Mouse (Mus musculus) lung, adult 2 months (tissue): ENCODE measurements at regions not wholly inside any gene's neighbourhood (a gene's known extent, or its start where the extent isn't known, plus 50 kb on each side); places are given as distances from the start of the nearest gene placed in this dataset.
"Not testable (repeated sequence)": the region's sequence is repeated elsewhere in the genome, so short reads cannot be mapped to it uniquely, and the experiment has no call there.

Source experiments
- DNase-seq: peaks from one replicate; pipeline ENCODE4 v3.0.0; 2022
- H3K4me1 ChIP-seq: fragments of 200-500 bp; 2 replicates; pipeline ENCODE4 v1.6.1; 2011; ENCODE audit warnings: low read length; ENCODE audit not compliant: control insufficient read depth, insufficient read depth
- H3K4me3 ChIP-seq: fragments of 200-500 bp; replicated peaks from 2 replicates; pipeline ENCODE3; 2011; ENCODE audit warnings: low read depth, mild to moderate bottlenecking, control low read depth, low read length; ENCODE audit errors: extremely low read depth
- CTCF ChIP-seq: fragments of 200-500 bp; IDR thresholded peaks from 2 replicates; pipeline ENCODE4 v1.5.1; 2011; ENCODE audit warnings: mild to moderate bottlenecking, low read length, control low read depth; ENCODE audit not compliant: insufficient read depth
- POLR2A ChIP-seq: fragments of 200-500 bp; IDR thresholded peaks from 2 replicates; pipeline ENCODE4 v1.6.1; 2011; ENCODE audit warnings: low read depth, mild to moderate bottlenecking, control low read depth, low read length, borderline replicate concordance; ENCODE audit errors: extremely low read depth
- WGBS: fragments of 180-500 bp; shearing (Covaris S2); methylation state at CpG from one replicate; pipeline ENCODE4 v1.1.7; 2018; 5-methylcytosine and 5-hydroxymethylcytosine counted together

DNA sequence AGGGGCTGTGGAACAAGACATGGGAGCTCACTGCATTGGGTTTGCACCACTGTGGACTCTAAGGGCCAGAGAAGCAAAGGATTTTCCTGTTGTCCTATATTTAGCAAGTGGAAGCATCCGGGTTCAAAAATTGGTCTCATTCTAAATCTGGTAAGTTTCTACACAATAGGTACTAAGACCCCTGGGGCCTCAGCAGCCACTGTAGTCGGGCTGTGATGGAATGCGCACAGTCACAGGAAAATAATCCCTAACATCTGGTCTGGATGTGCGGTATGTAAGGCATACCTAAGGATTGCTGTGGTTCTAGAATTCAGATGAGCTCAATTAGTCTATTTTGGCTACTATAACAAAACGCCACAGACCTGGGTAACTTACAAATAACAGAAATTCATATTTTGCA, 74.4 kb upstream of the Spata13 start:
- Histone ChIP-seq H3K4me1 (no peaks in the 10 kb centered on the region), H3K4me3 (no peak overlapping the region)
- no peak for DNase-seq
- 79% methylated on average over 5 of the region's 5 CpGs for WGBS
- TF ChIP-seq POLR2A (no peak), CTCF (no peak)

DNA sequence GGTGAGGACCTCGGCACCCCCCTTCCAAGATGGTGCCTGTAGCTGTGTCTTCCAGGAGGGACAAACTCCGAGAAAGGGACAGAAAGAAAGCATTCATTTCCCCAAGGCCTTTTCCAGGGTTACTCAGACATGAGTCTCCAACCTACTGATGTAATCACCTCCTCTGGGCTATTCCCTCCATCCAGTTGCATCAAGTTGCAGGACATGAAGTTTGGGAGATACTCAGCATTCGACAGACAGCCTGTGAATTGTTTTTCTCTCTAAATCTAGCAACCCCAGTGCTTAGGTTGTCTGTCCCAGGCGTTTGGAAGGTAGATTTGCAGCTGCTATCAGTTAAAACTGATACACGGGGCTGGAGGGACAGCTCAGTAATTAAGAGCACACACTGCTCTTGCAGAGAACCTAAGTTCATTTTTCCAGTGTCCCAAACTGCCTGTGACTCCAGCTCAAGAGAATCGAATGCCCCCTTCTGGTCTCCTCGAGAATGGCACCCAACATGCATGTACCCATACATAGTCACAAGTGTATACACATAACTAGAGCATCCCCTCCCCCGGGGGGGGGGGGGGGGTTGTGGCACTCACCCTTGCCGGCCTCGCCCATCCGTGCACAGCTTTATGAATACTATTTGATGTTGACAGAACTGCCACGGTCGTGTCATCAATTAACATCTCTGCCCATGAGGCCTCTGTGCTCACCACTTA, 73.8 kb upstream of the Spata13 start:
- TF ChIP-seq POLR2A (no peak), CTCF (0 out of 2 replicates have a peak, but pooled peaks have one; percentile 15)
- H3K4me3 ChIP-seq = no peak overlapping the region
- no peaks in the 10 kb centered on the region for H3K4me1 ChIP-seq
- 81% methylated on average over 13 of the region's 13 CpGs for WGBS
- DNase-seq = no peak

GRCm38 (mm10) chr14:60576281-60576680, 57.5 kb upstream of the Spata13 start:
- no peak for TF ChIP-seq POLR2A
- no peak for TF ChIP-seq CTCF
- WGBS = 79% methylated on average over 5 of the region's 5 CpGs
- Histone ChIP-seq H3K4me3 (no peak overlapping the region), H3K4me1 (no peaks in the 10 kb centered on the region)
- no peak for DNase-seq

DNA sequence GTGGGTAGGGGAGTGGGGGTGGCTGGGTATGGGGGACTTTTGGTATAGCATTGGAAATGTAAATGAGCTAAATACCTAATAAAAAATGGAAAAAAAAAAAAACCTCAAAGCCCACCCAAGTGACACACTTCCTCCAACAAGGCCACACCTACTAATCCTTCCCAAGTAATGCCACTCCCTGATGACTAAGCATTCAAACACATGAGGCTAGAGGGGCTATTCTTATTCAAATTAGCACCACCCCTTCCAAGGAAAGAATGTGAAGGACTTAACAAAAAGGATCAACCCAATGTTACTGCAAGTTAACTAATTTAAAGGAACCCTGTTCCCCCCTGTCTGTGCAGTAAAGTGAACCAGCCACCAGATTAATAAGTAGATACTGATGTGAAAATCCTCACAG, 53.7 kb upstream of the Spata13 start:
- H3K4me3 ChIP-seq, H3K4me1 ChIP-seq, DNase-seq: not testable (repeated sequence)
